Mouse (Mus musculus): Measurements from ENCODE around the gene Nav2. TPM values are rescaled to one million over a fixed set of nuclear protein-coding genes. Genes with fewer than 3 reads are reported as not detected.
A peak's percentile ranks its signal among the peaks of the same experiment; 100 is the strongest.

Nav2 gene
- total RNA-seq, 2 experiments from 2014 or later, result 71.1 to 81.0 TPM

GRCm38 (mm10) chr7:48930399-48930798, 21.9 kb downstream of the Nav2 start:
- peak; percentile 12 to 23 for DNase-seq (ENCODE audit: low spot score in 2 of 2)

- no peak for DNase-seq (ENCODE audit: low spot score in 2 of 2)
These were observed 23.6 kb downstream of the Nav2 start for GRCm38 (mm10) chr7:48932138-48932537.

- DNase-seq (ENCODE audit: low spot score in 2 of 2), result no peak
These were observed 26.3 kb downstream of the Nav2 start for GRCm38 (mm10) chr7:48934816-48935215.

- DNase-seq (ENCODE audit: low spot score in 2 of 2), result no peak
These were observed 29.0 kb downstream of the Nav2 start for GRCm38 (mm10) chr7:48937562-48937961.

- DNase-seq (ENCODE audit: low spot score in 2 of 2), result peak in 1 of 2 experiments; percentile 20
These were observed 29.7 kb downstream of the Nav2 start for GRCm38 (mm10) chr7:48938190-48938589.

GRCm38 (mm10) chr7:48948381-48949108, 40.0 kb downstream of the Nav2 start:
- no peak for DNase-seq (ENCODE audit: low spot score in 2 of 2)

- DNase-seq (ENCODE audit: low spot score in 2 of 2), result peak; percentile 15 to 51
These were observed 46.0 kb downstream of the Nav2 start for GRCm38 (mm10) chr7:48954501-48954900.

GRCm38 (mm10) chr7:48958528-48959315, 50.2 kb downstream of the Nav2 start:
- peak; percentile 85 to 88 for DNase-seq (ENCODE audit: low spot score in 2 of 2)

GRCm38 (mm10) chr7:48959316-48959661, 50.8 kb downstream of the Nav2 start:
- peak; percentile 6 to 36 for DNase-seq (ENCODE audit: low spot score in 2 of 2)

GRCm38 (mm10) chr7:48960152-48960551, 51.6 kb downstream of the Nav2 start:
- no peak for DNase-seq (ENCODE audit: low spot score in 2 of 2)

- no peak for DNase-seq (ENCODE audit: low spot score in 2 of 2)
These were observed 53.0 kb downstream of the Nav2 start for GRCm38 (mm10) chr7:48961501-48961900.

GRCm38 (mm10) chr7:48961935-48962334, 53.4 kb downstream of the Nav2 start:
- no peak for DNase-seq (ENCODE audit: low spot score in 2 of 2)

GRCm38 (mm10) chr7:48963112-48963511, 54.6 kb downstream of the Nav2 start:
- no peak for DNase-seq (ENCODE audit: low spot score in 2 of 2)

- no peak for DNase-seq (ENCODE audit: low spot score in 2 of 2)
These were observed 55.0 kb downstream of the Nav2 start for GRCm38 (mm10) chr7:48963554-48963953.

- DNase-seq (ENCODE audit: low spot score in 2 of 2), result no peak
These were observed 57.4 kb downstream of the Nav2 start for GRCm38 (mm10) chr7:48965796-48966512.

GRCm38 (mm10) chr7:48981013-48981412, 72.5 kb downstream of the Nav2 start:
- DNase-seq (ENCODE audit: low spot score in 2 of 2), result no peak

GRCm38 (mm10) chr7:48981814-48982213, 73.3 kb downstream of the Nav2 start:
- DNase-seq (ENCODE audit: low spot score in 2 of 2), result no peak

- DNase-seq (ENCODE audit: low spot score in 2 of 2), result no peak
These were observed 74.1 kb downstream of the Nav2 start for GRCm38 (mm10) chr7:48982573-48982972.

GRCm38 (mm10) chr7:48991911-48992552, 83.5 kb downstream of the Nav2 start:
- DNase-seq (ENCODE audit: low spot score in 2 of 2), result no peak

GRCm38 (mm10) chr7:48995171-48995570, 86.7 kb downstream of the Nav2 start:
- DNase-seq (ENCODE audit: low spot score in 2 of 2), result no peak

- no peak for DNase-seq (ENCODE audit: low spot score in 2 of 2)
These were observed 87.2 kb downstream of the Nav2 start for GRCm38 (mm10) chr7:48995701-48996100.

Measured in left cerebral cortex, adult 18-20 months (tissue).